Mouse (Mus musculus): ENCODE measurements around the gene Iqcf6.

DNA sequence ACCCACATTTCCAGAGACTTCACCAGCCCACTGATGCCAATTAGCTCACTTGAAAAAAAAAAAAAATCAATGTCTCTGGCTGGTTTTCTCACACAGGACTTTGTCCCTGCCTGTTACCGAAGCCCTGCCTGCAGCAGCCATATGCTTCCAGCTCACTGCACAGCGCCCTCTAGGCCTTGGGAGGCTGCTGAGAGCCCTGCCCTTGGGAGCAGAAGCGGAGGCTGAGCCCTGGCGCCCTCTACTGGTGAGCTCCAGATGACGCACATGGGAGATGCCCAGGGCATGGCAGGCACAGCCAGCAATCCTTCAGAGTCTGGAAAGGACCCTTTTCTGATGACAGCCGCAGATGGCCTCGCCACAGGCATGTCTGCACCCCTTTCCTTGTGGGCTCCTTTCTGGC is 16.7 kb downstream of the Iqcf6 start:
- peak; percentile 97 for TF ChIP-seq CTCF (IDR thresholded peaks at IDR 0.05; ENCODE audit: low read depth)
- no peak for TF ChIP-seq EP300 (IDR thresholded peaks at IDR 0.05; ENCODE audit: low read depth)
